Mouse (Mus musculus) kidney, postnatal 0 days (tissue): Measurements from ENCODE around the gene Gm21953. TPM values are rescaled to one million over a fixed set of nuclear protein-coding genes. Genes with fewer than 3 reads are reported as not detected.
"Not testable (repeated sequence)": the region's sequence is repeated elsewhere in the genome, so short reads cannot be mapped to it uniquely, and the experiment has no call there.

Experiments
- ATAC-seq: fragments of 200-750 bp; cut with Nextera tagmentation; replicated peaks from 2 replicates; pipeline ENCODE4 v1.8.0; 2017; ENCODE audit warnings: low read depth, moderate number of reproducible peaks, moderate TSS enrichment, moderate library complexity; ENCODE audit not compliant: low FRiP score
- DNase-seq: peaks from one replicate; pipeline ENCODE4 v3.0.0-alpha.2; 2016; ENCODE audit warnings: low spot score
- H3K27ac ChIP-seq: fragments of 300-500 bp; sonication (generic); 2 replicates; pipeline ENCODE4 v1.5.1; 2014; ENCODE audit warnings: mild to moderate bottlenecking
- H3K27me3 ChIP-seq: fragments of 300-500 bp; sonication (generic); 2 replicates; pipeline ENCODE4 v1.6.1; 2014; ENCODE audit warnings: low read length, mixed read lengths; ENCODE audit not compliant: insufficient read depth
- H3K36me3 ChIP-seq: fragments of 300-500 bp; sonication (generic); 2 replicates; pipeline ENCODE4 v1.6.1; 2014; ENCODE audit warnings: low read length, mixed read lengths; ENCODE audit not compliant: insufficient read depth
- H3K4me1 ChIP-seq: fragments of 300-500 bp; sonication (generic); replicated peaks from 2 replicates; pipeline ENCODE4 v1.6.1; 2014; ENCODE audit warnings: antibody characterized with exemption, low read length, mixed read lengths; ENCODE audit not compliant: insufficient read depth
- H3K4me2 ChIP-seq: fragments of 300-500 bp; sonication (generic); 2 replicates; pipeline ENCODE4 v1.6.1; 2014; ENCODE audit warnings: mild to moderate bottlenecking, low read length, moderate library complexity, mixed read lengths
- H3K4me3 ChIP-seq: fragments of 300-500 bp; sonication (generic); replicated peaks from 2 replicates; pipeline ENCODE4 v1.5.1; 2014; ENCODE audit warnings: low read depth, low read length
- H3K9ac ChIP-seq: fragments of 300-500 bp; sonication (generic); 2 replicates; pipeline ENCODE4 v1.6.1; 2014; ENCODE audit warnings: low read depth, low read length
- H3K9me3 ChIP-seq: fragments of 300-500 bp; sonication (generic); replicated peaks from 2 replicates; pipeline ENCODE4 v1.6.1; 2016; ENCODE audit warnings: low read length, inconsistent platforms, mixed read lengths
- WGBS: fragments of 180-500 bp; shearing (Covaris S2); extraction: QIAGEN DNeasy Blood & Tissue Kit; methylation state at CpG from one replicate; pipeline ENCODE4 v1.1.7; 2014; 5-methylcytosine and 5-hydroxymethylcytosine counted together
- polyA plus RNA-seq: library from polyadenylated mRNA; unstranded; fragments of >200 nt; fragmentation: Nextera tagmentation; extraction: Ambion mirVana; gene quantifications from 2 replicates; pipeline ENCODE4 v1.2.1, GENCODE M21; 2015

Gm21953 gene
- polyA plus RNA-seq: not detected in 2 replicates

DNA sequence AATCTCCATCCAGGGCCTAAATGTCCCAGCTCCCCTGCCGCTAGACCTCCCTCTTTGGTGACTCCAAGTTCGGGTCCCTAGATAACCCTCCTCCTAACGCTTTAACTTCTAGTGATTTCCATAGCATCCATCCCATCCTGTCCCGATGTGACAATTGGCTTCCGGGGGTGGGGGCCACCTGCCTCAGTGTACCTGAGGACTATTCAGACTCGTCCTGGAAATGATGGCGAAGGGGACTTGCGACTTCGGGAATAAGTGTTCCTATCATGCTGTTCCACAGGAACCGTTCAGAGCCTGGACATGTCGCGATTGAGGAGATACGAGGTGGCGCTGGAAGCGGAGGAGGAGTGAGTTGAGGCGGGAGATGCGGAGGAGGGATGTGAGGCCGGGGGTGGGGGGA, at the start of gene Gm21953:
Gene Gm21953 (plus strand): TSS at position 301 of the 400 bp plus-strand sequence.
- WGBS: no CpG with 5 or more reads among the region's 18 CpGs
- not testable (repeated sequence) for H3K4me1 ChIP-seq, H3K4me2 ChIP-seq, H3K9ac ChIP-seq, H3K36me3 ChIP-seq, H3K27ac ChIP-seq, H3K4me3 ChIP-seq, DNase-seq, H3K9me3 ChIP-seq, ATAC-seq, H3K27me3 ChIP-seq

DNA sequence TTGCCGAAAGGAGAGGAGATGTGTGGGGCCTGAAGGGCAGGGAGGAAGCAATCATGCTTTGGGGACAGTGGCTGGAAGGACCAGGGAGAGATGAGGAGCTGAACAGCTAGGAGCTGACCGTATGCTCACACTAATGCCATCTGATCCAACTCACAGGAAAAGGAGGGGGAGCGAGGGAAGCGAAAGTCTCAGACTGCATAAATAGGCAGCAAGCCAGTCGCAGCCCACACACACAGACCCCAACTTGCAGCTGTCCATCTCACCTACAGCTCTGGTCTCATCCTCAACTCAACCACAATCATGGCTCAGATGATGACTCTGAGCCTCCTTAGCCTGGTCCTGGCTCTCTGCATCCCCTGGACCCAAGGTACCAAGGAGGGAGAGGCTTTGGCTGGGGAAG, 38.6 kb upstream of the Gm21953 start, which contains the start of gene Ccl21b:
Gene Ccl21b (plus strand): TSS at position 301 of the 400 bp plus-strand sequence.
- not testable (repeated sequence) for DNase-seq, H3K27ac ChIP-seq, ATAC-seq, H3K9ac ChIP-seq, H3K4me1 ChIP-seq, H3K9me3 ChIP-seq, H3K4me3 ChIP-seq, H3K4me2 ChIP-seq, H3K36me3 ChIP-seq, H3K27me3 ChIP-seq
- WGBS: no CpG with 5 or more reads among the region's 5 CpGs

DNA sequence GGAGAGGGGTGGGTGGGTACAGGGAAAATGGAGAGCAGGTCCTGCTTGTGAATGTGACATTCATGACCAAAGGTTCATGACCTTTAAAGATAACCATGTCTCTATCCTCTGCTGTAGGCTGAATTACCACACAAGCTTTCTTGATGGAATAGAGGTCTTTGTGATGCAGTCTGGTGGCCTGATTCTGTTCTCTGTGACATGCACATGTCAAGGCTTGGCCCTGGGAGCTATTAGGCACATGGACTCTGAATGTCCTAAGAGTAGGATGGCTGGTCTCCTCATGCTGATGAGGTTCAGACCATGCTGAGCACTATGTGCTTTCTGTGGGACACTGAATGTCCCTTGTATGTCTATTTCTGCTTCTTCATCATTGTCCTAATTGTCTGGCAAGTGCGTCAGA, 24.0 kb downstream of the Gm21953 start, which contains the start of gene Fam205a3:
Gene Fam205a3 (plus strand): TSS at position 301 of the 400 bp plus-strand sequence.
- not testable (repeated sequence) for H3K36me3 ChIP-seq, DNase-seq, H3K9ac ChIP-seq, H3K4me2 ChIP-seq, H3K4me3 ChIP-seq, ATAC-seq, H3K27me3 ChIP-seq, H3K9me3 ChIP-seq, H3K27ac ChIP-seq, H3K4me1 ChIP-seq
- WGBS: no CpG with 5 or more reads among the region's 1 CpGs

Other genes with a start within 250 kb of the Gm21953 start
- not detected in 2 replicates for gene Gm3893, start 203.1 kb upstream of the Gm21953 start, polyA plus RNA-seq
- 0.33 TPM in 1 of 2 replicates, not detected in the other for gene Gm13304, start 179.4 kb upstream of the Gm21953 start, polyA plus RNA-seq
- gene Gm13306, start 140.8 kb upstream of the Gm21953 start, polyA plus RNA-seq: 0.28 TPM in 1 of 2 replicates, not detected in the other
- gene Gm13305, start 125.7 kb upstream of the Gm21953 start, polyA plus RNA-seq: 0.21 TPM in 1 of 2 replicates, not detected in the other
- gene Gm10600, start 53.6 kb upstream of the Gm21953 start, polyA plus RNA-seq: not detected in 2 replicates
- gene Ccl21b, start 38.5 kb upstream of the Gm21953 start, polyA plus RNA-seq: 0.89 TPM in 1 of 2 replicates, not detected in the other
- gene Fam205a3, start 24.1 kb downstream of the Gm21953 start, polyA plus RNA-seq: not detected in 2 replicates
- gene Gm21586, start 145.1 kb downstream of the Gm21953 start, polyA plus RNA-seq: not detected in 2 replicates
- 0.04 and 0.05 TPM in 2 replicates for gene Gm2163, start 172.5 kb downstream of the Gm21953 start, polyA plus RNA-seq
- gene Fam205a2, start 233.9 kb downstream of the Gm21953 start, polyA plus RNA-seq: not detected in 2 replicates